Mouse (Mus musculus): Measurements from ENCODE around the gene Babam2.

The Babam2 gene

GRCm38 (mm10) chr5:31985021-31985420 lies 287.5 kb downstream of the Babam2 start:
- DNase-seq (ENCODE audit: low read depth, low spot score) = no peak

DNA sequence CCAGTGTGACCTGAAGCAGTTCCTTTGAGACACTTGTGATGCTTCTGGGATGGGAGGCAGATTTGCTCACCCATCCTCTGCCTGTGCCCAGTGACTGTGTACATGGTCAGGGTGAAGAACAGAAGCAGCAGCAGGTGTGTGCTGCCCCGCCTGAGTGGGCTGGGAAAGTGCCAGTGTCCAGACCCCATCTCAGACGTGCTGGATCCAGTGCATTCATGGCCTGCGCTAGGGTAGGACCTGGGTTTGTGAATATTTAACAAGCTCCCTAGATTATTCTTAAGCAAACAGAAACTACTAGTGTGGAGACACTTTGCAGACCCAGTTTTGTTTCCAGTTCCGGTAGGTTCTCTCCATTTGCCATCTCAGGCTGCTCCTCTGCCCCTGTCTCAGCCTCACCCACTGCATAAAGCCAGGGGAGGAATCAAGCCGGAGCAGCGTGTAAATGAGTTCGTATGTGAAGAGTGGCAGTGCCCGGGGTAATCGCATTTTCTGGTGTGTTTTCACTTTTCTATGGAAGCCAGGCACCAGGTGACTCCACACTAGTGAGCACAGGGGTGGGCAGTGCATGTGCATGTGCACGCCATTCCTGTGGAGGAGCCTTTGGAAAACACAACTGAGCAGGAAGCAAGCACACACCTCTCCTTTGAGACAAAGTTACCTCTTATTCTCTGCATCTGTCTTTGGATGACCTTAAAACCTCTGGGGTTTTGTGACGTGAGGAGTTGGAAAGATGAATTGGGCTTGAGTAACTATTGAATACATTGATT lies 290.2 kb downstream of the Babam2 start:
- no peak for DNase-seq (ENCODE audit: low read depth, low spot score)

- no peak for DNase-seq (ENCODE audit: low read depth, low spot score)
These were observed 299.9 kb downstream of the Babam2 start for GRCm38 (mm10) chr5:31997189-31997954.

- no peak for DNase-seq (ENCODE audit: low read depth, low spot score)
These were observed 301.3 kb downstream of the Babam2 start for GRCm38 (mm10) chr5:31998806-31999205.

GRCm38 (mm10) chr5:32000076-32000475 lies 302.6 kb downstream of the Babam2 start:
- DNase-seq (ENCODE audit: low read depth, low spot score) = no peak

DNA sequence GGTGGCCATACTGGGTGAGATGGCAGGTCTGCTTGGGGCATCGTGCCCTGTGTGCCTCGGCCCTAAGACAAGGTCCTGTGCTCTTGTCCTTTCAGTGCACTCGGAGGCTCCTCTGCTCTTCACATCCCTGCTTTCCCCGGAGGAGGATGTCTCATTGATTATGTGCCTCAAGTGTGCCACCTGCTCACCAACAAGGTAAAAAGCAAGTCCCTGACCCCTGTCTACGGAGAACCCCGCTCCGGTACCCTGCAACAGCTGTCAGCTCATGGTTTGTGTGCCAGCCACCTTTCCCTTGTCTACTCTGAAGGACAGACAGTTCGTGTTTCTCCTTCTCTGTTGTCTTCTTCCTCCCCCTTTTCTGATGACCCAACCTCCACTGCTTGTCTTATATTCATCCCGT lies 303.8 kb downstream of the Babam2 start:
- no peak for DNase-seq (ENCODE audit: low read depth, low spot score)

DNA sequence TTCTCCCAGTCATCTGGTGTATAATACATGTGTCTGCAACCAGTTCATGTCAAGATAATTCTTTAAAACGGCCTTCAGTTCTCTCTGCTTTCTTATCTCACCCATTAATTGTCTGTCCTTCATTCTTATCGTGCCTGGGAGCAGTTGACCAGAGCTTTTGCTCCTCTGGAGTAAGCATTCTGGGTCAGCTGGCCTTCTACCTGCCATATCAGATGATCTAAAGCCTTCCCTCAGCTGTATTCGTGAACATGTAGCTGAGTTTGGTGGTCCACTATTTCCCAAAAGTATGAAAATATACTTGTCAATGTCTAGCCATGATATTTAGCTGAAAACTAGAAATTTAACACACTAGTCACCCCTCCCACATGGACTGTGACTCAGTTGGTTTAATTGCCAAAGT lies 304.3 kb downstream of the Babam2 start:
- no peak for DNase-seq (ENCODE audit: low read depth, low spot score)

DNA sequence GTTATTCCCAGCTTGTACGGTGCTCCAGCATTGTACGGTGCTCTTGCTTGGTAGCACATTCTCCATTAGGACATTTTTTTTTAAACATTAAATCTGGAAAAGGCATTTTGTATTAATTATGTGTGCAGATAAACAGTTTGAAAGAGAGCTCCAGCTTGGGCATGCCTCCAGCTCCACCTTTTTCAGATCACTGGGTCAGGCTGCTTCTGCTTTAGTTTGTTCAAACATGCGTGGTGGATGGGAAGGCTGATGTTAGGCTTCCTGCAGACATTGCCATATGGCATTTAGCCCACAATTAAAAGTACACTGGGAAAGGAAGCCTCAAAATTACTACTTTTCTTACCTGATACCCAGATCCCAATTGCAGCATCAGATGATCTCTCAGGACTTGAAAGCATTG lies 310.9 kb downstream of the Babam2 start:
- no peak for DNase-seq (ENCODE audit: low read depth, low spot score)

- DNase-seq (ENCODE audit: low read depth, low spot score) = no peak
These were observed 312.6 kb downstream of the Babam2 start for GRCm38 (mm10) chr5:32010056-32010455.

DNA sequence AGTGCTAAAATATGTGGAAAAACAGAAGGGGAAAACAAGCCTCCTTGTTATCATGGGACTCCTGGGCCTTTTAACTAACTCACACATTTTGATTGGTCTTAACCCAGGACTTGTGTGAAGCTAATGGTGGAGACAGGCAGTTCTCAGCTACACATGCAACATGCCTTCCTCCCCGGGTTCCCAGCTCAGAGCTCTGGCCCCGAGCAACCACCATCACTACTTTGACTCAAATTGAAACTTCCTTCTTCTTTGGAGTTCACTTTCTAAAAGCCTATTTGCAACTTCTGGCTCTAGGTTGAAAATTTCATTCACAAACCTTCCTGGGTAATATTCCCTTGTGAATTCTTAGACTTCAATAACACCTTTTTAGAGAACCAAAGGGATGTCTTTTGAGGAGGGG lies 315.6 kb downstream of the Babam2 start:
- no peak for DNase-seq (ENCODE audit: low read depth, low spot score)

DNA sequence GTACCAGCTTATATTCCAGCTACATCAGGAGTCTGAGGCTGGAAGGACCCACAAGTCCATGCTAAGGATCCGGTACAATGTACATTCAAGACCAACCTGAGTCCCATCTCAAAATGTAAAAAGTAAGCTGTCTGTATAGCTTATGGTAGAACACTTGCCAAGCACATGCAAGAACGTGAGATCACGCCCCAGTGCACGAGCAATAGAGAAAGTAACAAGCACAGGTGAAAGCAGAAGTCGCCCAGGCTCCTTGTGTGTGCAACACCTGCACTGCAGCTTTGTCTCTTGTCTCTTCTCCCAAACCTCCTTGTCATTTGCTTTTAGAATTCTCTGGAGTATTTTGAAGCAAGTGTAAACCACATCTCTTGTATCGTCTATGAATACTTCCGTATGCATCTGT lies 317.3 kb downstream of the Babam2 start:
- DNase-seq (ENCODE audit: low read depth, low spot score) = no peak

- DNase-seq (ENCODE audit: low read depth, low spot score) = no peak
These were observed 318.5 kb downstream of the Babam2 start for GRCm38 (mm10) chr5:32015949-32016478.

DNA sequence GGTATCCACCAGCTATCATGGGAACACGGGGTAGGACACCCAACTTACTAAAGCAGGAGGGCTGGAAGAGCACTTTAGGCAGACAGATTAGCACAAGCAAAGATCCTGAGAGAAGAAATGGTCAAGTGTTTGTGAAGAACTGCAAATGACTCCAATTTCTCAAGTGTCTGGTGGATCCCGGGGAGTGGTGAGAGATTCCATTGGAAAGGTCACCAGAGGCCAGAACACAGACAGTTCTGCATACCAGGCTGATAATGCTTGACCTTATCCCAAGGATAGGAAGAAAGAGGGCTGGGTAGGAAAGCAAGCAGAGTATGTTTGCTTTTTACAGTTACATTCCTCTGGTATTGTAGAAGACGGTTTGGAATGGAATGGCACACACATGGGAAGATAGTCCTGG lies 320.2 kb downstream of the Babam2 start:
- DNase-seq (ENCODE audit: low read depth, low spot score) = no peak

DNA sequence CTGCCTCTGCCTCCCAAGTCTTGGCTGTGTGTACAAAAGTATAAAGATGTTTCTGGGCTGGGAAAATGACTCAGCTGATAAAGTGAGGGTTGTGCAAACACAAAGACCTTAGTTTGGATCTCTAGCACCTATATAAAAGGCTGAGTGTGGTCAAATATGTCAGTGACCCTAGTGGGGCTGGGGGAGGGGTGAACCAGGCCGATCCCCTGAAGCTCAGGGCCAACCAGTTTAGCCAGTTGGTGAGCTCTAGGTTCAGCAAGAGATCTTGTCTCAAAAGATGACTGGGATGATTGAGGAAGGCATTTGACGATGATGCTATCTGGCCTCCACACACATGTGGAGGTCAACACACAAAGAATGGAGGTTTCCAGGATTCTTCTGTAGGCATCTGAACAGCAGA lies 320.8 kb downstream of the Babam2 start:
- no peak for DNase-seq (ENCODE audit: low read depth, low spot score)

DNA sequence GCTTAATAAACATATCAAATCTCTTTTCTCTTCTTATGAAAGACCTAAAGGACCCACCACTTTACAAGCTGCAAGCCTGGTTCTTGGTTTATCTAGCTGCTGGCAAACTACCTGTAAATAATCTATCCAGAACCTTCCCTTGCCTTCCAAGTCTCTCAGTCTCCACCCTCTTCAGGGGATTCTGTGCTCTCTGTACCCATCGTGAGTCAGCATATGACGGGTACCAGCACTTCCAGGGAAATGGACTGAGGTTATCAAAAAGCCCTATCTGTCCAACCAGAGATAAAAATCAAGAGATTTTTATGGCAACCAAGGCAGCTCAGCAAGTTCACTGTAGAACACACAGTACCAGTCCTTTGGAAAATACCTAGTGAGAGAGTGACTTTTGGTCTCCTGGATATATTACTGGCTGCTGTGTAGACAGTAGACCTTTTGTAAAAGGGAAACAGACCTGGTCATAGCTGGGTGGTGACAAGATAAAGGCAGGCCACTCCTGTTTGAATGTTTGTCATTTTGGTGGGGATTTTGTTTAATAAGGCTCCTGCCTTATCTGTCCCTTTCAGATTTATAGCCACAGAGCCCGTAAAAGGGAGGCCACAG lies 332.4 kb downstream of the Babam2 start:
- no peak for DNase-seq (ENCODE audit: low read depth, low spot score)

GRCm38 (mm10) chr5:32033185-32033584 lies 335.7 kb downstream of the Babam2 start:
- no peak for DNase-seq (ENCODE audit: low read depth, low spot score)

DNA sequence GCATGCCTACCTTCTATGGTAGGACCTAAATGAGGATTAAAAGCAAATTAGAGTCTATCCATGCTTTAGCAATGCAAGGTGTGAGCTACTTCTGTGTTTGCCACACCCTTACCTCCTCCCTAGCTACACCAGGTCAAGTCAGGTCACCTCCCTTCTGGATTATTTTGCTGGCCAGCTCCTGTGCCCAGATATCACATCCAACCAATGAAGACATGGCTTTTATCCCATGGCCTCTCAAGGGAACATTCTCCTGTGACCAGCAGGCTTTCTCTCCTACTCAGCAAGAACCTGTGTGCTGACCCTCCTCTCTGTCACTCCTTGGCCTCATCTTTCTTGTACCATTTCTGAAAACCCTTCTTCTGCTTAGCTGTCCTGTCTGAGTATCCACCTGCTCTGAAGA lies 336.1 kb downstream of the Babam2 start:
- no peak for DNase-seq (ENCODE audit: low read depth, low spot score)

DNA sequence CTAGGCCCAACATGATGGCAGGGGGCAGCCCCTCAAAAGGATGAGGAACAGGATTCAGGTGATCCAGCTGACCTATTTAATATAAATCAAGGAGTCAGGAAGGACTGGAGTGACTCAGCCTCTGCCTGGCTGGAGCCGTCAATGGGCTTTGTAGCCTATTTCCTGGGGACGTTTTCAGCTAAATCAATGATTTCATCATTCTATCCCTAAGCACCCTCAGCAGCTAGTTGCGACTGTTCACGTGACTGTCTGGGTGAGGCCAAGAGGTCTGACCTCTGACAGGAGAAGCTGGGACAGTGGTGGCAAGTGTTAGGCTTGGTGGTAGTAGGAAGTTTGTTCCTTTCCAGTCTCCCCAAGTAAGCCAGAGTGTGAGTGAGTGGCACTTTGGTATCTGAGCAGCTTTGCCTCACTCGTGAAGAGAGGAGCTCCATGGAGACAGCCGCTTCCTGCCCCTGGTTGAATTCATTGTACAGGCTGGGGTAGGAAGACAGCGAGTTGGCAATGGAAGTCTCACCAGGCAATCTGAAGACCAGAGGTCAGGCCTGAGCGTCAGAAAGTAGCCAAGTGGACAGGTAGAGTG lies 337.1 kb downstream of the Babam2 start:
- DNase-seq (ENCODE audit: low read depth, low spot score) = no peak

GRCm38 (mm10) chr5:32035721-32036320 lies 338.3 kb downstream of the Babam2 start:
- no peak for DNase-seq (ENCODE audit: low read depth, low spot score)

GRCm38 (mm10) chr5:32036896-32037295 lies 339.4 kb downstream of the Babam2 start:
- no peak for DNase-seq (ENCODE audit: low read depth, low spot score)

- DNase-seq (ENCODE audit: low read depth, low spot score) = no peak
These were observed 340.1 kb downstream of the Babam2 start for GRCm38 (mm10) chr5:32037546-32037945.

GRCm38 (mm10) chr5:32038994-32039393 lies 341.5 kb downstream of the Babam2 start:
- no peak for DNase-seq (ENCODE audit: low read depth, low spot score)

Measured in forelimb bud, embryonic 11.5 days (tissue).